Mouse (Mus musculus): ENCODE measurements at regions not wholly inside any gene's neighbourhood (a gene's known extent, or its start where the extent isn't known, plus 50 kb on each side); places are given as distances from the start of the nearest gene placed in this dataset.
A peak's percentile ranks its signal among the peaks of the same experiment; 100 is the strongest.

DNA sequence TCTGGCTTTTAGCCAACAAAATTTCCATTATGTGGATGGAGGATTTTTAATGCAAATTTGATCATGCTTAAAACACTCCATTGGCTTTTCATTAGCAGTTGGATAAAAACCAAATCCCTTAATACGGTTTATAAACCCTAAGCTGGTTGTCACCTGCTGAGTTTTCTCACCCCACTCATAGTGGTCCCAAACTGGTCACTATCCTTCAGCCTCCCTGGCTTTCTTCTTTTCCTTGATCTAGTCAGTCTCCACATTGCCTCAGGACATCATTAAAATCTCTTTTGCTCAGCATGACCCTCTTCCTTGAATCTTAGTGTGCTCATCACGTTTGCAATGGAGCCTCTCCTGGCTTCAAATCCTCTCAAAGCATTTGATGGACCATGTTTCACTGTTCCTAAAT, 340.9 kb upstream of the Cntn3 start:
- H3K27me3 ChIP-seq (replicated peaks; ENCODE audit: control insufficient read depth, insufficient read depth, low read length), result no peaks in the 10 kb centered on the region
- TF ChIP-seq CTCF (conservative IDR thresholded peaks at IDR 0.05; ENCODE audit: insufficient read depth, insufficient read length, low read depth, low read length) (no peak), POLR2A (IDR thresholded peaks at IDR 0.05; ENCODE audit: low read depth, low read length) (no peak)
- no peaks in the 10 kb centered on the region for H3K4me1 ChIP-seq (ENCODE audit: control insufficient read depth, insufficient read depth, low read length)
- H3K36me3 ChIP-seq (ENCODE audit: control insufficient read depth, insufficient read depth, low read length), result no peaks in the 10 kb centered on the region
- 42% methylated on average over 2 of the region's 2 CpGs for WGBS
- no peak overlapping the region for H3K27ac ChIP-seq (ENCODE audit: insufficient read depth, low read depth, low read length)
- H3K4me3 ChIP-seq (ENCODE audit: insufficient read depth, low read depth, low read length), result no peak overlapping the region
- peak; percentile 8 for DNase-seq

DNA sequence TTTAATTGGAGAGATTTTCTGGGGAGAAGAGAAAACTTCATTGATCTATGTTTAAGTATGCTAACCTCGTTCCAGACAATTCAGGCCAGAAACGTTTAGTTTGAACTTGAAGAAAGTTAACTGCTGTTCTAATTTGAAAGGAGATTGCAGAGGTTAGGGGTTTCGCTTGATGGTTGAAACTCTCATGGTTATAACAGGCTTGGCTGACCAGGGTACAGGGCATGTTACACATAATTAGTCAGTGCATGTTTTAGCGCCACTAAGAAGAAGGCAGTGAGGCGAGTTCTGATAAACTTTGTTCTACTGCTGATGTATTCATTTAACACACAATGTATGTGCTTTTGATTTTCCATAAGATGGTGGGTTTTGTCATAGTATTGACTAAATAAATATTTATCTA, 331.1 kb upstream of the Cntn3 start:
- no peak overlapping the region for H3K4me3 ChIP-seq (ENCODE audit: insufficient read depth, low read depth, low read length)
- H3K36me3 ChIP-seq (ENCODE audit: control insufficient read depth, insufficient read depth, low read length), result no peaks in the 10 kb centered on the region
- no peak overlapping the region for H3K27ac ChIP-seq (ENCODE audit: insufficient read depth, low read depth, low read length)
- WGBS, result 47% methylated on average over 5 of the region's 5 CpGs
- H3K27me3 ChIP-seq (replicated peaks; ENCODE audit: control insufficient read depth, insufficient read depth, low read length), result no peaks in the 10 kb centered on the region
- DNase-seq, result no peak
- TF ChIP-seq POLR2A (IDR thresholded peaks at IDR 0.05; ENCODE audit: low read depth, low read length) (no peak), CTCF (conservative IDR thresholded peaks at IDR 0.05; ENCODE audit: insufficient read depth, insufficient read length, low read depth, low read length) (no peak)
- no peaks in the 10 kb centered on the region for H3K4me1 ChIP-seq (ENCODE audit: control insufficient read depth, insufficient read depth, low read length)

GRCm38 (mm10) chr6:102900407-102901110, 327.7 kb upstream of the Cntn3 start:
- H3K27me3 ChIP-seq (replicated peaks; ENCODE audit: control insufficient read depth, insufficient read depth, low read length), result no peaks in the 10 kb centered on the region
- no peak overlapping the region for H3K27ac ChIP-seq (ENCODE audit: insufficient read depth, low read depth, low read length)
- DNase-seq, result no peak
- WGBS, result 48% methylated on average over 1 of the region's 1 CpGs
- TF ChIP-seq POLR2A (IDR thresholded peaks at IDR 0.05; ENCODE audit: low read depth, low read length), result no peak
- H3K36me3 ChIP-seq (ENCODE audit: control insufficient read depth, insufficient read depth, low read length), result no peaks in the 10 kb centered on the region
- no peaks in the 10 kb centered on the region for H3K4me1 ChIP-seq (ENCODE audit: control insufficient read depth, insufficient read depth, low read length)
- H3K4me3 ChIP-seq (ENCODE audit: insufficient read depth, low read depth, low read length), result no peak overlapping the region

DNA sequence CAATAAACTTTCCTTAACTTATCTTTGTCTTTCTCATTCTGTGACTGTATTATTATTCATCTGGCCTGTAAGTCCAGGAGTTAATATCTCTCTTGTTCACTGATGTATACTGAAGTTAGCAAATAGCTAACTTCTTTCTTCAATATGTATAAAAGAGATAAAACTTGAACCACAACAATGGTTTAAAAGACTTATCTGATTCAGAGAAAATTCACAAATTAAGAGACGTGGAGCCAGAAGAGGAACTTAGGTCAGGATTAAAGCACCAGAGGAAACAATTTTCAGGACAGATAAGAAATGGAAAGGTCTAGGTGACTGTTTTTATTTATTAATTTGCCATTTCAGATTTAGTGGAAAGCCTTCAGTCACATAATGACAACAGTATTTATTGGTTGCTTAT, 295.5 kb upstream of the Cntn3 start:
- DNase-seq, result no peak
- Histone ChIP-seq H3K27ac (ENCODE audit: insufficient read depth, low read depth, low read length) (no peak overlapping the region), H3K4me3 (ENCODE audit: insufficient read depth, low read depth, low read length) (no peak overlapping the region), H3K4me1 (ENCODE audit: control insufficient read depth, insufficient read depth, low read length) (no peaks in the 10 kb centered on the region), H3K27me3 (replicated peaks; ENCODE audit: control insufficient read depth, insufficient read depth, low read length) (no peaks in the 10 kb centered on the region), H3K36me3 (ENCODE audit: control insufficient read depth, insufficient read depth, low read length) (no peaks in the 10 kb centered on the region)
- TF ChIP-seq POLR2A (IDR thresholded peaks at IDR 0.05; ENCODE audit: low read depth, low read length) (no peak), CTCF (conservative IDR thresholded peaks at IDR 0.05; ENCODE audit: insufficient read depth, insufficient read length, low read depth, low read length) (no peak)
- WGBS, result 74% methylated on average over 1 of the region's 1 CpGs

- DNase-seq, result no peak
- Histone ChIP-seq H3K4me3 (ENCODE audit: insufficient read depth, low read depth, low read length) (no peak overlapping the region), H3K27ac (ENCODE audit: insufficient read depth, low read depth, low read length) (no peak overlapping the region), H3K4me1 (ENCODE audit: control insufficient read depth, insufficient read depth, low read length) (no peaks in the 10 kb centered on the region), H3K36me3 (ENCODE audit: control insufficient read depth, insufficient read depth, low read length) (no peaks in the 10 kb centered on the region), H3K27me3 (replicated peaks; ENCODE audit: control insufficient read depth, insufficient read depth, low read length) (no peaks in the 10 kb centered on the region)
- WGBS, result 23% methylated on average over 1 of the region's 1 CpGs
- TF ChIP-seq POLR2A (IDR thresholded peaks at IDR 0.05; ENCODE audit: low read depth, low read length) (no peak), CTCF (conservative IDR thresholded peaks at IDR 0.05; ENCODE audit: insufficient read depth, insufficient read length, low read depth, low read length) (no peak; the same call in 1 of the 2 replicates)
Observed at GRCm38 (mm10) chr6:102844507-102844906, 271.6 kb upstream of the Cntn3 start.

DNA sequence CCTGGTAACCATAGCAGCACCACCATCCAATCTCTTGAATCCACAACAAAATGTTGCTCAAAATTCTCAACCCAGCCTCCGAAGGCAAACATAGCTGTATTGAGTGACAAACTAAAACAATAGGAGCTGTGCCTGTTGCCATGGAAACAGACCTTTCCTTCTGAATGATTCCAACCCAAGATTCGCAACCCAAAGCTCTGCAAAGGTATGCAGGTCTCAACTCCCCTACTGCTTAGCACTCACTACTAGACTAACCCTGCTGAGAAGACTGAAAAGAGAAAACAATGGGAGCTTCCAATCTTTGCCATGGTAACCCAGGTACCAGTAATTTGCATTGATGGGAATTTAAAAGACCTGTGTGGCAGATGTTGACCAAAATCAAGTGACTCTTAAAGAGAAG, 260.2 kb upstream of the Cntn3 start:
- no peaks in the 10 kb centered on the region for H3K27me3 ChIP-seq (replicated peaks; ENCODE audit: control insufficient read depth, insufficient read depth, low read length)
- H3K36me3 ChIP-seq (ENCODE audit: control insufficient read depth, insufficient read depth, low read length), result no peaks in the 10 kb centered on the region
- H3K27ac ChIP-seq (ENCODE audit: insufficient read depth, low read depth, low read length), result no peak overlapping the region
- TF ChIP-seq CTCF (conservative IDR thresholded peaks at IDR 0.05; ENCODE audit: insufficient read depth, insufficient read length, low read depth, low read length) (no peak), POLR2A (IDR thresholded peaks at IDR 0.05; ENCODE audit: low read depth, low read length) (no peak)
- DNase-seq, result no peak
- no peak overlapping the region for H3K4me3 ChIP-seq (ENCODE audit: insufficient read depth, low read depth, low read length)
- no peaks in the 10 kb centered on the region for H3K4me1 ChIP-seq (ENCODE audit: control insufficient read depth, insufficient read depth, low read length)
- WGBS, result 36% methylated on average over 2 of the region's 2 CpGs
